Mouse (Mus musculus): ENCODE results near the gene Npr2.

GRCm38 (mm10) chr4:43691026-43691425 lies 59.3 kb downstream of the Npr2 start:
- TF ChIP-seq POLR2A (IDR thresholded peaks at IDR 0.05; ENCODE audit: control insufficient read depth, low read depth, low read length) (no peak), CTCF (IDR thresholded peaks at IDR 0.05; ENCODE audit: control insufficient read depth, insufficient read depth, insufficient replicate concordance, low read depth, low read length) (no peak)
